Mouse (Mus musculus) spleen, adult 10 weeks (tissue): ENCODE results near the gene Gnb1l. TPM values are rescaled to one million over a fixed set of nuclear protein-coding genes. Genes with fewer than 3 reads are reported as not detected.

ENCODE experiments used
- polyA plus RNA-seq: library from polyadenylated mRNA; stranded (reverse); fragments of 350-450 nt; fragmentation: Illumina TruSeq; extraction: RNeasy Lipid Tissue Mini Kit (QIAGEN cat#74804); gene quantifications from one replicate; pipeline ENCODE4 v1.2.3, GENCODE M21; 2015; ENCODE audit warnings: low replicate concordance; ENCODE audit not compliant: insufficient read depth

The Gnb1l gene
- 1.7 TPM for polyA plus RNA-seq

GRCm38 (mm10) chr16:18498558-18498990 lies at the start of gene Gnb1l, which contains the start of gene Rtl10:
TSS of gene Gnb1l (plus strand) at chr16:18498713.
TSS of gene Rtl10 (plus strand) at chr16:18498901.

DNA sequence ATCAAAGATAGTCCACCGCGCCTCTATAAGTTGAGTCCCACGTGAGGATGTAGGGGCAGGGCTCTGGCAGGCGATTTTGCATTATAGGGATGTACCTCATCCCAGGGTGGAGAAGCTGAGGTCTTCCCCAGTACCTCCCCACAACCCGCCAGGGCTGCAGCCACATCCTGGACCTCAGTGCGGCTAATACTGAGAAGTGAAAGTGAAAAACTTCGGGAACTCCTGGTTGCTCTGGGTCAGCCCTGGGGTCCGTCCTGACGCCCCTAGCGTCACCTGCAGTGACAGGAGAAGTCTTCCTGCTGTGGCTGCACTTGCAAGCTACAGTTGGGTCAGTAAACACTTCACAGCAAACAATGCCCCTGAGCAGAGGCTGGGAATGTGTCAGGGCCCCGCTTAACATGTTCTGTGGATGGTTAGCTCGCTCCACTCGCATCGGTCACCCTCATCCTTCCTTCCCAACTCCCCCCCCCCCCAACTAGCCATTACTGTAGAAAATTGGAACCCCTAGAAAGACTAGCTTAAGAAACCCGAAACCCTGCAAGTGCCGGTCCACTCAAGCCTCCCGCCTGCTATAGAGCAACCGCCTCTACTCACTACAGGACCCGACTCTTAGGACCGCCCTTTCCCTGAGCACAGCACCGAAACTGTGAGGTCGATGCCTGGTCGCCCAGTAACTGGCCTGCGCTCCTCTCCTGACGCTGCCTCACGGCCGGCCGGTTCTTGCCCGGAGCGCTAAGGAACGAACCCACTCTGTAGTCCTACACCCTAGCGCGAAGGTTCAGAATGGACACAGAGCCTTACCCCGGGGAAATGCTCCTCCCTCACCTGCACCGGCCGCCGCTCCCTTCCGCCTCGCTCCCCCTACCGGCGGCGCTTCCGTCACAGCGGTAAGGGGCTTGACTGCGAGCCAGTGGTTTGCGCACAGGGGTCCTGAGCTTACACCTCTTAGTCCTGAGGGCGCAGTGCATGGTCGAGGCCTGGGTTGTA lies 91.6 kb downstream of the Gnb1l start, which contains the start of gene Tbx1:
Tbx1 (minus strand) TSS at position 868 of the 987 bp plus-strand sequence.

Other genes with a start within 250 kb of the Gnb1l start
- 130 TPM for gene Ranbp1, start 250.0 kb upstream of the Gnb1l start, polyA plus RNA-seq
- gene Gm49776, start 240.4 kb upstream of the Gnb1l start, polyA plus RNA-seq, result not detected
- gene Dgcr8, start 209.5 kb upstream of the Gnb1l start, polyA plus RNA-seq, result 37.6 TPM
- 22.2 TPM for gene Tango2, start 150.6 kb upstream of the Gnb1l start, polyA plus RNA-seq
- 12.5 TPM for gene Arvcf, start 150.5 kb upstream of the Gnb1l start, polyA plus RNA-seq
- 18.6 TPM for gene Txnrd2, start 72.3 kb upstream of the Gnb1l start, polyA plus RNA-seq
- 25.6 TPM for gene Comt, start 71.9 kb upstream of the Gnb1l start, polyA plus RNA-seq
- gene Rtl10, start 188 bp downstream of the Gnb1l start, polyA plus RNA-seq, result 1.4 TPM
- not detected for gene Tbx1, start 92.0 kb downstream of the Gnb1l start, polyA plus RNA-seq
- 0.77 TPM for gene Gp1bb, start 123.7 kb downstream of the Gnb1l start, polyA plus RNA-seq
- gene Gm49601, start 127.7 kb downstream of the Gnb1l start, polyA plus RNA-seq, result 0.68 TPM
- 1.4 TPM for gene Sept5, start 131.2 kb downstream of the Gnb1l start, polyA plus RNA-seq